Mouse (Mus musculus) liver, adult 2 months (tissue): ENCODE data around the gene Ube2v1.
"Not testable (repeated sequence)": the region's sequence is repeated elsewhere in the genome, so short reads cannot be mapped to it uniquely, and the experiment has no call there.

Source experiments
- CTCF ChIP-seq: fragments of 200-500 bp; IDR thresholded peaks from 2 replicates; pipeline ENCODE4 v1.5.1; 2011; ENCODE audit warnings: low read depth, low read length, control low read depth
- POLR2A ChIP-seq: fragments of 200-500 bp; IDR thresholded peaks from 2 replicates; pipeline ENCODE4 v1.6.1; 2011; ENCODE audit warnings: low read length, control low read depth; ENCODE audit not compliant: insufficient read depth; ENCODE audit errors: extremely low read depth

GRCm38 (mm10) chr2:167613335-167613734, 18.6 kb downstream of the Ube2v1 start:
- TF ChIP-seq CTCF, POLR2A: not testable (repeated sequence)
